Mouse (Mus musculus): Measurements from ENCODE around the gene Psmg1.
"Not testable (repeated sequence)": the region's sequence is repeated elsewhere in the genome, so short reads cannot be mapped to it uniquely, and the experiment has no call there.

The Psmg1 gene

GRCm38 (mm10) chr16:95990462-95991121 lies at the start of gene Psmg1:
Gene Psmg1, minus strand, starts transcription at chr16:95990960.
- peak; percentile 86 for DNase-seq (ENCODE audit: low read depth, low spot score)

DNA sequence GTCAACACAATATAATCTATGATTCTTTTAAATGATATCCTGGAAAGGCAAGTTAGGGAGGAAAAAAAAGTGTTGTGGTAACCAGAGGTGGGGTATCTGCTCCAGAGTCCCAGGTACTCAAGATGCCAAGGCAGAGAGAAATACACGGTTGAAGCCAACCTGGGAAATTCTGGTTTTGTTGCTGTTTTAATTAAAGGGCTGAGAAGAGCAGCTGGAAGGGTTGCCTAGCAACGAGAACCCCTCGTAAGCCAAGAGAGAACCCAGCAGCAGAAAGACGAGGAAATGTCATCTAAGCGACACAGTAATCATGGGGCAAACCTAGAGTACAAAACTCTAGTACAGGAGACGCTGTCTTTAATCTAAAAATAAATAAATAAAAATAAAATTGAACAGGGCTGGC lies 48.8 kb upstream of the Psmg1 start:
- DNase-seq (ENCODE audit: low read depth, low spot score), result peak; percentile 31

DNA sequence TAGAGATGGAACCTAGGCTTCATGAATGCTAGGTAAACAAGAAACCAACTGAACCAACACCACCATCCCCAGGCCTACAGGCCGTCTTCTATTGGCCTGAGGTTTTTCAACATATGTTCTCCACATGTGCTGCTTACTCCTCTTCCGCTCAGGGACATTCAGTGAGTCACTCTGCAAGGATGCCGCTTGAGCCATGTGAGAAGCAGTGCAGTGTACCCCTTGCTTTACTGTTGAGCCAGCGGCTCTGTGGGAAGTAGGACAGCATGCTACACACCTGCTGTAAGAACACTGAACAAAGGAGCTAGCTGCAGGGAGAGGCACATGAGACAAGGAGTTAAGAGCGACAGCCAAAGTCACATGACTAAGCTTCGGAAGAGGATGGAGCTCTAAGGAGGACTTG lies 43.7 kb upstream of the Psmg1 start:
- peak; percentile 22 for DNase-seq (ENCODE audit: low read depth, low spot score)

- DNase-seq (ENCODE audit: low read depth, low spot score), result no peak
Measured at GRCm38 (mm10) chr16:96032368-96033043, 41.7 kb upstream of the Psmg1 start.

DNA sequence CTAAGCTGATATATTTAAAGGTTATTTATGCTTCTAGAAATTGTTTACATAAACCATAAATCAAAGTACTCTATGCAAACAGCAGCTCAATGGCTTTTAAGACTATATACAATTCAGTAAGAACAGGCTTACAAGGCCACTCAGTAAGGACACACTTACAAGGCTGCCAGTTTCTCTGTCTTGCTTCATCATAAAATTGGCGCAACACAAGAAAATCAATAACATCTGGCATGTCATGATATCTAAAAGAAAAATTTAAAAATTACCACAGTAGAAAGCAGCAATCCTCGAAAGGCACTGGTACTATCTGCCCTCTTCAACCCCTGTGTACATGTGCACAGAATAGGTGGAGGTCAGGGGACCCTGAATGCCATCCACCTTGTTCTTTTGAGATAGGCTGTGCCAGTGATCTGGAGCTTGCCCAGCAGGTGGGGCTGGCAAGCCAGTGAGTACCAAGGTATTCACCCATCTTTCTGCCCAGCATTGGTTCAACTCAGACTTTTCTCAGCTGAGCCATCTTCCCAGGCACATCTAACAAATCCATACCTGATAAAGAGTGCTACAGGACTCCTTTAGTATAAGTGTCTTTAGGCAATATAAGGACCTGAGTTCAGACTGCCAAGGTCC lies 39.8 kb upstream of the Psmg1 start:
- no peak for DNase-seq (ENCODE audit: low read depth, low spot score)

DNA sequence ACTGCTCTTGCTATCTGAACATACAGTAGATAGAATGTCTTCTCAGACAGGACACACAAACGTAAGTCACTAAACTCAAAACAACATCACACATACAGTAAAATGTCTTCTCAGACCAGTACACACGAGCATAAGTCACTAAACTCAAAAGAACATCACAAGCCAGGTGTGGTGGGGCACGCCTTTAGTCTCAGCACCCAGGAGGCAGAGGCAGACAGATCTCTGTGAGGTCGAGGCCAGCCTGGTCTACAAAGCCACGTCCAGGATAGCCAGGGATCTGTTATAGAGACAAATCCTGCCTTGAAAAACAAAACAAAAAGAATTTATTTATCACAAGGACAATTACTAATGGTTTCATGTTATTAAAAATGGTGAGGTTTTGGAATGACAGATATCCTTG lies 35.5 kb upstream of the Psmg1 start:
- DNase-seq (ENCODE audit: low read depth, low spot score), result no peak

- no peak for DNase-seq (ENCODE audit: low read depth, low spot score)
Measured at GRCm38 (mm10) chr16:96025244-96025643, 34.5 kb upstream of the Psmg1 start.

- DNase-seq (ENCODE audit: low read depth, low spot score), result no peak
Measured at GRCm38 (mm10) chr16:96021045-96021444, 30.3 kb upstream of the Psmg1 start.

- DNase-seq (ENCODE audit: low read depth, low spot score), result not testable (repeated sequence)
Measured at GRCm38 (mm10) chr16:96009124-96009523, 18.4 kb upstream of the Psmg1 start.

DNA sequence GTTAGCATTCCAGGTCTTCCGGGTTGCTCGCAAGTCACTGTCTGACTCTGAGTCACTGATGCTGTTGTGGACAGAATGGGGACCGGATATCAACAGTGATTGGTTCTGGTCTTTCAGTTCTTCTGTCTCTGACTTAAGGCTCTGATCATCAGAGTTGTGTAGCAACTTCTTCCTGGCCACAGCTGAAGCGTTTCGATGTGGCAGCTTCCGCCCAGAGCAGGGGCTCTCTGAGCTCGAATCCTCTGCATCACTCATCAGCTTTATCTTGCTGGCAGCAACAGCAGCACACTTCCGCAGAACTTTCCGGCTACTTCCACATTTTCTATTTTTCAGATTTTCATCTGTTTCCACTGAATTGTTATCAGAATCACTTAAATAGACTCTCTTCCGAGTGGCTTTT lies 13.5 kb upstream of the Psmg1 start:
- DNase-seq (ENCODE audit: low read depth, low spot score), result not testable (repeated sequence)

DNA sequence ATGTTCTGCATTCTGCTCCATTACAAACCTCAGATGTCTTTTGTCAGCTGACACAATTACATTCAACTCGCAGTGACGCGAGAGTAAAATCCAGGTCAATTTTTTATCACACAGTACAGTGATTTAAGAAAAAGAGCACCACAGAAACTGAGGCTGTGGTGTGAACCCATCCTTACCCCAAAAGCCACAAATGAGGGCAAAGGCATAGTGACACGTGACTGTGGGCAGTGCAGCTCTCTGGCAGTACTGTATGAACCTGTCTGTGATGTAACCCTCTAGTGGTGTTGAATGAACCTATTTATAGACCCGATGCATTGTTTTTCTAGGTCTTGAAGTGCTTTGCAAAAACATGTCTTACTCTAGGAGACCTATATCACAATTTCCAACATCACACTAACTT lies 8.5 kb upstream of the Psmg1 start:
- DNase-seq (ENCODE audit: low read depth, low spot score), result no peak

DNA sequence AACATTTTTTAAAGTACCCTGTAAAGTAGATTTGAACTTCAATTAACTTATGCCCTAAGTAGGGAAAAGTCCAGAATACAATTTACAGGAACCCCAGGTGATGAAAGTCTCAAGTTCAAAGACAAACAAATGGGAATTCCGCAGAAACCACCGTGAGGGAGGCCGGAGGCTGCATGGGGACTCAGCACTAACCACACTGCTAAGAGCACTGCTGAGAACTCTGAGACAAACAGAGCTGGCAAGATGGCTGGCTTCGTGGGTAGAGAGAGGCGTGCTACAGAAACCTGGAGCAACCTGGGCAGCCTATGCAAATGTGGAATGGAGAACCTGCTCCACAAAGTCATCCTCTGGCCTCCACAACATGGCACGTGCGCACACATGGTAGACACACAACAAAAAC lies 5.4 kb upstream of the Psmg1 start:
- DNase-seq (ENCODE audit: low read depth, low spot score), result no peak

GRCm38 (mm10) chr16:95994576-95994975 lies 3.8 kb upstream of the Psmg1 start:
- DNase-seq (ENCODE audit: low read depth, low spot score), result peak; percentile 47

- DNase-seq (ENCODE audit: low read depth, low spot score), result no peak
Measured at GRCm38 (mm10) chr16:95992596-95992995, 1.8 kb upstream of the Psmg1 start.

DNA sequence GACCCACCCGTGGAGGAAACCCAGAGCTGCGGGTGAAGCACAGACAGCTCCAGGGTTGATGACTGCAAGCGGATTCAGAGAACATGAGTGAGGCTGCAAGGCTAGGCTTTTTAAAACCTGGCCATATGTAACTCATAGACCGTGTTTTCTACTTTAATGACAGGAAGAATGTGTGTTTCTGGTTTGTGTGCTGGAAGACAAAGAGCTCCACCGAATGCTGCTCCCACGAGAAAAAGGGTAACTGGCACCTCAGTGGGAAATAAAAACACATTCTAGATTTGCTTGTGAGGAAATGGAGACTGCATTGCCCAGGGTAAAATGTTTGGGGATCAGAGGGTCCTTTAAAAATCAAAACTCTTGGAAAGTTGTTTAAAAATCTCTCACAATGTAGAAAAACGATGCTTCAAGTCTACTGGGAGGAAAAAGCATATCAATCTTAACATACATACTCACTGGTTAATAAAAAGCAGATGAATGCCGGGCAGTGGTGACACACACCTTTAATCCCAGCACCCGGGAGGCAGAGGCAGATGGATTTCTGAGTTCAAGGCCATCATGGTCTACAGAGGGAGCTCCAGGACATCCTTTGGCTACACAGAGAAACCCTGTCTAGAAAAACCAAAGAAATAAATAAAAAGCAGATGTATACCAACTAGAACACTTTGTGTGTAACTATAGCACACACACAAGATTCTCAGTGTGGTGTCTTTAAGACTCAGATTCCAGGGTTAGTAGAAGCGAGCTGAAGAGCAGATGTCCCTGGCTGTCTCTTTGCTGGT lies 551 bp upstream of the Psmg1 start:
- DNase-seq (ENCODE audit: low read depth, low spot score), result no peak

DNA sequence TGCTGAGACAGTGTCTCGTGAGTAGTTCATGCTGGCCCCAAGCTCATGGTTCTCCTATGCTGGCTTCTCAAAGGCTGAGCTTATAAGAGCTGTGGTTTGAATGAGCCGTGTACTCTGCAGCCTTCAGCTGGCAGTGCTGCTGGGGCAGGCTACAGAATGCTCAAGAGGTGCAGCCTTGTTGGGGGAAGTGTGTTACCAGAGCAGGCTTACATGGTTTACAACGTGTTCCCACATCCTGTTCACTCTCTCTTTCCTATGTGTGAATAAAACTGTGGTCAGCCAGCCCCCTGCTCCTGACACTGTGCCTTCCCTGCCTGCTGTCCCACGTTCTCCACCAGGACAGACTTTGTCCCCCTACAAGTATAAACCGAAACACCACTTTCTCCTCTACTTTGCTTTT lies 5.8 kb downstream of the Psmg1 start:
- no peak for DNase-seq (ENCODE audit: low read depth, low spot score)

DNA sequence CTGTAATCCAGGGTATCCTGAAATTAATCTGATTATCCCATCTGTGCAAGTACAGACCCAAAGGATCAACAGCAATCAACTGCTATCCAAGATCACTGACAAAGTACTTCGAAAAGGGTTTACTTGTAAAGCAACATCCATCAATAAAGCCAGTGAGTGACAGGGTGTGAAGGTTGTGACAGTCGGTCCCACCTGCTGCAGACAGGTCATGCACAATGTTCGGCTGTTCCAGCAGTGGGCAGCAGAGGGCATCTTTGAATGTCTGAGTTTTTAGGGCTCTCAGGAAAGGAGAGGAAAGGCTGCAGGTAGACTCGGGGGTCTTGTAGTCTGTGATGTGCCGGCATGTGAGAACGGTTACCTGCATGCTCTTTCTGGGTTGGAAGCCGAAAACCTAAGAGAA lies 7.2 kb downstream of the Psmg1 start:
- no peak for DNase-seq (ENCODE audit: low read depth, low spot score)

GRCm38 (mm10) chr16:95970841-95971240 lies 19.9 kb downstream of the Psmg1 start:
- no peak for DNase-seq (ENCODE audit: low read depth, low spot score)

DNA sequence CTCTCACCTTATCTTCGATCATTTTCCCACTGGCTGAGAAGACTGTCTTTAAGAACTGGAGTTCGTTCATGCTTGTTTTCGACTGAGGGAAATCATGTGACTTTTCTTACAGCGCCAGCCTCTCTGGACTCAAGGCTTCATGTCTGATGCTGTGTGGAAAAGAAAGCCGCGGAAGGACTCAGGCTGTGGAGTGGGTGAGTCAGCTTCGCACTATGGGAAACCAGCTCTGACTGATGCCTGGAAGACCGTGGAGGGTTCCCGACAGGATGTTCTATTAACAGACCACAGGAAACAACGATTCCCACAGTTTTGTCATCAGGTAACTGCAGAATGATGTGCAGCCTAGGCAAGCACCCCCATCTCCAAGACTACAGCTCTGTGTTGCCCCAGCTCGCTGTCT lies 23.3 kb downstream of the Psmg1 start:
- DNase-seq (ENCODE audit: low read depth, low spot score), result no peak

- DNase-seq (ENCODE audit: low read depth, low spot score), result peak; percentile 31
Measured at GRCm38 (mm10) chr16:95964427-95965023, 26.2 kb downstream of the Psmg1 start.

DNA sequence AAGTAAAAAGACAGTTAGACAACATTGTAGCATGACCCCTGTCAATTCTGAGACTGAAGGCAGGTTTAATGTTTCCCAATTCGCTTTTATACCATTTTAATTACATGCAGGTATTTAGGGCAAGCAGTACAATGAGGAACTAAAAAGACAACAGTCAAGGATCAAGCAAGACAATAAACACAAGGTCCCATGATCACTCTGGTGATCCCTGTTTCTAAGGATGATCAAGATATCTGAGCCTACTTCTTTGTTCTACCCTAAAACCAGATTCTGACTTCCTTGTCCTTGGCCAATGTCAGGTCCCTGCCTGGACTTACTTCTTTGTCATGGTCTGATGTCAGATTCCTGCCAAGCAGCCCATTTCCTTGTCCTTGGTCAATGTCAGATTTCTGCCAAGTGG lies 29.3 kb downstream of the Psmg1 start:
- not testable (repeated sequence) for DNase-seq (ENCODE audit: low read depth, low spot score)

- not testable (repeated sequence) for DNase-seq (ENCODE audit: low read depth, low spot score)
Measured at GRCm38 (mm10) chr16:95960689-95961088, 30.1 kb downstream of the Psmg1 start.

Measured in telencephalon, adult 2 months (tissue).